Mouse (Mus musculus) skeletal muscle tissue, adult 2 months (tissue): Measurements from ENCODE around the gene Olfr640.

Experiments used
- DNase-seq: peaks from one replicate; pipeline ENCODE4 v3.0.0-alpha.2; 2012; ENCODE audit warnings: low read depth, low spot score

Gene Olfr640

GRCm38 (mm10) chr7:104025473-104025872 is at the start of gene Olfr640:
Gene Olfr640, minus strand, starts transcription at chr7:104025573.
- DNase-seq = no peak

GRCm38 (mm10) chr7:104071769-104072168 is 46.4 kb upstream of the Olfr640 start, which contains the start of gene Olfr644:
Gene Olfr644, minus strand, starts transcription at chr7:104071869.
- DNase-seq = no peak

- no peak for DNase-seq
Observed at GRCm38 (mm10) chr7:104061345-104061744, 36.0 kb upstream of the Olfr640 start, which contains the start of gene 4930516K23Rik. Gene 4930516K23Rik, minus strand, starts transcription at chr7:104061445.

- DNase-seq = no peak
Observed at GRCm38 (mm10) chr7:104059215-104059614, 33.8 kb upstream of the Olfr640 start.

- DNase-seq = no peak
Observed at GRCm38 (mm10) chr7:104052566-104052965, 27.2 kb upstream of the Olfr640 start, which contains the start of gene Olfr642. Gene Olfr642, minus strand, starts transcription at chr7:104052666.

GRCm38 (mm10) chr7:104050745-104051144 is 25.4 kb upstream of the Olfr640 start:
- no peak for DNase-seq

DNA sequence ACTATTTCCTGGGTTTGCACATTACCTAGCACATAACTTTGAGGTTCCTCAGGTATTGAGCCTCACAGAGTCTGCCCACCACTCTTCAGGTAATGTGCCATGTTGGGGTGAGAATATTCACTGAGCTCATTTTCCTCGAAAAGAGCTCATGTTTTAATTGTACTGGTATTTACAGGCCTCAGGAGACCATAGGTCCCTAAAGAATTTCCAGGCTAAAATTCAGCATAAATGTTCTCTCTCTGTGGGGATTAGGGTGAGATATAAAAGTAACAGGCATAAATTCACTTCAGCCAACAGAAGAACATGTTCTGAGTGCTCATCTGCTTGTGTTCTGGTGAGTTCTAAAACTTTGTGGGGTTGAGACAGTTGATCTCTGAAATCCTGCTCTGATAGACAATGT is 9.8 kb upstream of the Olfr640 start, which contains the start of gene Olfr641:
TSS of gene Olfr641 (plus strand) at position 301 of the 400 bp plus-strand sequence.
- no peak for DNase-seq

DNA sequence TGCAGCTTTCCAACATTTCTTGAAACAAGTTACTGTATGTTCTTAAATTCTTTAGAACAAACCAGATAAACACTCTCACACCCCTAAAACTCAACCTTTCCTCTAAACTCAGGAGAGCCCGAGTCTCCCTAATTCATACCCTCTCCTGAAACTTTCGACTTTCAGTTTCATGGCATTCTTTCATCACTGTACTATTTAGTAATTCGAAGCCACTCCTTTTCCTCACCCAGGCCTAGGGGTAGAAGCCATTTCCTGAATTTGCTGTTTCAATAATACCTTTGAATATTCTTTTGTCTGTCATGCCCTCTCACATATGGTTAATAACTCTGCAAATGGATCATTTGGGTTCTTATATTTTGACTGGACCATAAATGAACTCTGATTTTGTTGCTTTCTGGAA is 1.6 kb upstream of the Olfr640 start:
- DNase-seq = no peak

DNA sequence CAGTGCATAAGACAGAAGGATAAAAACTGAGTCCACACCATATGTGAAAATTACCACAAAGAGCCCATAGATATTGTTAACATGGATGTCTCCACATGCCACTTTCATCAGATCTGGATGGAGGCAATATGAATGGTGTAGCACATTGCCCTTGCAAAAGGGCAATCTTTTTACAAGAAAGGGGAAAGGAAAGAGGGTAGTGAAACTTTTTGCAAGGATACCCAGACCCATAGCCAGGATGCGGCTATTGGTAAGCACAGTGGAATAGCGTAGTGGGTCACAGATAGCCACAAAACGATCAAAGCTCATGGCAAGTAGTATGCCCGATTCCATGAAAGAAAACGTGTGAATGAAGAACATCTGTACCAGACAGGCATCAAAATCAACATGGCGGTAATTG is 3.7 kb downstream of the Olfr640 start:
- no peak for DNase-seq

GRCm38 (mm10) chr7:104018953-104019352 is 6.4 kb downstream of the Olfr640 start:
- no peak for DNase-seq

DNA sequence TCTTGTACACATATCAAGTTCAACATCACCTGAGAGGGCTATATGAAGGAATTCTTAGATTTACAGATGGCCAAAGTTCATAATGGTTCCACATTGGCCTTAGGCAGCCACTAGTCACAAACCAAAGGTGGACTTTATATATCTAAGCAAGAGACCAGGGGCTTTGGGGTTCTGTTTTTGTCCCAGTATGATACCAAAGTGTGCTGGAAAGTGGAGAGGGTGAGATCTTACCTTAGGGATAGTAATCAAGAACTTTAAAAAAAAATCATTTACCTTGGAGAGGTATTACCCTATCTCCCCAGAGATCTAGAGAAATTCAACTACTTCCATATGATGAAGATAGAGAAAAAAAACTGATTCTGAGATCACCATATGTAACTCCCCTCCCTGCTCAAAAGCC is 8.2 kb downstream of the Olfr640 start, which contains the start of gene Olfr639:
TSS of gene Olfr639 (minus strand) at position 101 of the 400 bp plus-strand sequence.
- no peak for DNase-seq

DNA sequence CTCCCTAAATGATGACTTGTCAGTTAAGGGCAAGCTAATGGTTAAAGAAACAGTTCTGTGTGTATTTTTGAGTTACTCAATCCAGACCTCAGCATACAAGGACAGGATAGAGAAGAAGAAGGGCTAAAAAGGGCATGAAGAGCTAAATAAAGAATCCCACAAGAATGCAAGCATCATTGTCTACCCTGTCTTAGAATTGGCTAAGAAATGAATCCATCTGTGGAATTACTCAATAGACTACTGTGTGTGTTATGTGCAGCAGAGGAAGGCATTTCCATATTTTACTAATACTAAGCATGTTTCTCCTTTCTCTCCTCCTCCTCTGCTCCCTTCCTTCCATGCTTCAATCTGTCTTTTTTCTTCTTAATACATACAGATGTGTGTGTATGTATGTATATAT is 26.2 kb downstream of the Olfr640 start:
- no peak for DNase-seq

DNA sequence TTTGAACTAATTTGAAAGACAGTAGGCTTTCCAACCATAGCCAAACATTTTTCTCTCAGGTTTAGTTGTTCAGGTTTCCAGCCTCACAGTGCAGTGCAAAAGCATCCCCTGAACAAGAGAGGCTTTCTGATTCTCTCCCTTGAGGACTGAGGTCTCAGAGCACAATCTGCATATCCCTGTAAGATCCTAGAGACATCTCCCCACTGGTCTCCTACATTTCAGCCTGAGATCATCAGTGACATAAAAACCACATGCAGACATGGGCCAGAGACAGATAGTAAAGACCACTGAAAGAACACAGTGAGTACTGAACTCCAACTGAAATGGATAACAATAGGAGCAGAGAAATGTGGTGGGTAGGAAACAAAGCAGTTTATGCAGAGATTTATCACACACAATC is 26.9 kb downstream of the Olfr640 start, which contains the start of gene Olfr638:
TSS of gene Olfr638 (plus strand) at position 301 of the 400 bp plus-strand sequence.
- no peak for DNase-seq

DNA sequence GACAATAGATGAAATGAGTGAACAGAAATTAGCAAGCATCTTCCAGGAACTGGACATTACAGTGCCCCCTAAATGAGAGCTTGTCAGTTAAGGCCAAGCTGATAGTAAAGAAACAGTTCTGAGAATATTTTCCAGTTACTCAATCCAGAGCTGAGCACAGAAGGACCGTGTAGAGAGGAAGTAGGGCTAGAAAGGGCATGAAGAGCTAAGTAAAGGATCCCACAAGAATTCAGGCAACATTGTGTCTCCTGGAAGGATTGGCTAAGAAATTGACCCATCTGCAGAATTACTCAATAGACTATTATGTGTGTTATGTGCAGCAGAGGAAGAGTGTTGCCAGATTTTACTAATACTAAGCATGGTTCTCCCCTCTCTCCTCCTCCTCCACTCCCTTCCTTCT is 53.6 kb downstream of the Olfr640 start:
- no peak for DNase-seq

DNA sequence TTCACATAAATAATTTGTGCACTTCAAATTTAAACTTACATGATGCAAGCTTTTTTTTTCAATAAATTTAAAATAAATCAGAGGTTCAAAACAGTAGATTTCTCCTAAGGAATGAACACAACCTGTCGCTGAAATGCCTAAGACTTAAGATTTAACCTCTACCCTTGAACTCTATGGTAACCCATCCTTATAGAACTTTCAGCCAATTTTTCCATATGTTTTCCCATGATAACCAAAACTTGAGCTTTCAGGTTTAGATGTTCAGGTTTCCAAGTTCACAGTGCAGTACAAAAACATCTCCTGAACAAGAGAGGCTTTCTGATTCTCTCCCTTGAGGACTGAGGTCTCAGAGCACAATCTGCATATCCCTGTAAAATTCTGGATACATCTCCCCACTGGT is 54.5 kb downstream of the Olfr640 start, which contains the start of gene Olfr635:
TSS of gene Olfr635 (plus strand) at position 301 of the 400 bp plus-strand sequence.
- no peak for DNase-seq
